9 mouse cellular contexts compared by ENCODE assay signal in the genomic region with DNA sequence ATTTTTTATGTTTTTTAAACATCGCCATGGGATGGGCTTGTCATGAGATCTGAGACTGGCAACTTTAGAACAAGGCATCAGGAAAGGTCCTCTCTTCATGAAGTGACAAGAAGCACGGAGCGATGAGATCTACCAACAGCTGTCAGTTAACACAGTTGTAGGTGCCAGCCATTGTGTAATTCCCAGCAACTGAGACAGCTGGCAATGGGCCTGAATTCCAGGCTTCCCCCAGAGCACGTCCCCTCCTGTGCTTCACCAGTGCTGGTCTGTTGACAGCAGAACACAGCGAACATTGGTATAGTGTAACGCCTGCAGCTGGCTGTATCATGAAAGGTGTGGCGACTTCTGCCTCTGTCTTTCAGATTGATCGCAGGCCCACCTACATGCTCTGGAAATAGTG. TPM values are rescaled to one million over a fixed set of nuclear protein-coding genes. Genes with fewer than 3 reads are reported as not detected.
DNase-seq lines count a peak whose midpoint lies in the region; ATAC-seq and TF ChIP-seq lines count a peak whose summit lies in the region.
"Had no signal": no experiment of that assay in that cellular context is flagged by ENCODE, and none has a peak within 500 bp of the region (broad histone marks: within the 10 kb centered on the region; RNA-seq: fewer than 3 reads in every experiment).

No protein-coding gene starts in this region.

- no peaks in the 10 kb centered on the region for H3K27me3 ChIP-seq in forebrain, embryonic 13.5 days
- H3K27me3 ChIP-seq in forebrain, embryonic 12.5 days, result no peaks in the 10 kb centered on the region
- no peaks in the 10 kb centered on the region for H3K27me3 ChIP-seq in testis, adult 2 months (ENCODE audit: control insufficient read depth, insufficient read depth, low read length)
- H3K27me3 ChIP-seq: liver, embryonic 13.5 days had no signal

- peak; percentile 73; the same call in 1 of the 2 replicates for ATAC-seq in forebrain, embryonic 13.5 days
- no peak for ATAC-seq in forebrain, embryonic 12.5 days (ENCODE audit: low FRiP score)
- ATAC-seq in erythroid progenitor cell, adult 5-6 weeks (replicated peaks; ENCODE audit: low FRiP score, poor library complexity, severe bottlenecking), result no peak

- H3K4me2 ChIP-seq in forebrain, embryonic 13.5 days, result no peak overlapping the region
- H3K4me2 ChIP-seq in forebrain, embryonic 12.5 days, result no peak overlapping the region
- H3K4me2 ChIP-seq: liver, embryonic 13.5 days had no signal

- H3K4me1 ChIP-seq in forebrain, embryonic 13.5 days, result peaks cover 12% of the 10 kb centered on the region
- H3K4me1 ChIP-seq in forebrain, embryonic 12.5 days, result no peaks in the 10 kb centered on the region
- H3K4me1 ChIP-seq in testis, adult 2 months (ENCODE audit: control insufficient read depth, insufficient read depth, low read length), result peaks cover 6% of the 10 kb centered on the region

- H3K9ac ChIP-seq in forebrain, embryonic 13.5 days, result no peak overlapping the region
- no peak overlapping the region for H3K9ac ChIP-seq in forebrain, embryonic 12.5 days
- H3K9ac ChIP-seq: liver, embryonic 13.5 days had no signal

- no peaks in the 10 kb centered on the region for H3K36me3 ChIP-seq in forebrain, embryonic 13.5 days (ENCODE audit: poor library complexity, severe bottlenecking)
- no peaks in the 10 kb centered on the region for H3K36me3 ChIP-seq in forebrain, embryonic 12.5 days (replicated peaks)
- H3K36me3 ChIP-seq in testis, adult 2 months (ENCODE audit: control insufficient read depth, insufficient read depth, low read length), result no peaks in the 10 kb centered on the region
- H3K36me3 ChIP-seq: liver, embryonic 13.5 days had no signal

- no peaks in the 10 kb centered on the region for H3K9me3 ChIP-seq in forebrain, embryonic 13.5 days (replicated peaks)
- no peaks in the 10 kb centered on the region for H3K9me3 ChIP-seq in forebrain, embryonic 12.5 days
- H3K9me3 ChIP-seq: liver, embryonic 13.5 days had no signal

- 66% methylated on average over 8 of the region's 8 CpGs for WGBS in forebrain, embryonic 13.5 days
- WGBS in forebrain, embryonic 12.5 days, result 87% methylated on average over 8 of the region's 8 CpGs

- no peak overlapping the region for H3K4me3 ChIP-seq in forebrain, embryonic 13.5 days
- H3K4me3 ChIP-seq in forebrain, embryonic 12.5 days (replicated peaks), result no peak overlapping the region
- H3K4me3 ChIP-seq in testis, adult 2 months (ENCODE audit: control insufficient read depth, low read depth, low read length), result peak overlapping the region; percentile 3; the same call in 1 of the 2 replicates
- H3K4me3 ChIP-seq: liver, embryonic 13.5 days had no signal

- TF ChIP-seq POLR2A in testis, adult 2 months (IDR thresholded peaks at IDR 0.05; ENCODE audit: control insufficient read depth, low read depth, low read length), result no peak

- no peak for TF ChIP-seq CTCF in testis, adult 2 months (IDR thresholded peaks at IDR 0.05; ENCODE audit: control insufficient read depth, insufficient read depth, insufficient replicate concordance, low read depth, low read length)

- no peak overlapping the region for H3K27ac ChIP-seq in forebrain, embryonic 13.5 days
- H3K27ac ChIP-seq in forebrain, embryonic 12.5 days, result no peak overlapping the region
- no peak overlapping the region for H3K27ac ChIP-seq in testis, adult 2 months (ENCODE audit: control insufficient read depth, insufficient read depth, low read depth, low read length)
- H3K27ac ChIP-seq: liver, embryonic 13.5 days had no signal

- DNase-seq in testis, postnatal 10 days (ENCODE audit: low spot score), result no peak
- DNase-seq in layer of hippocampus, adult 8-10 months (ENCODE audit: low spot score in 2 of 2), result peak; percentile 38 to 59
- no peak for DNase-seq in spleen, postnatal 4 days (ENCODE audit: low spot score in 2 of 2)
- no peak for DNase-seq in cerebellum, postnatal 36 days
- DNase-seq: liver, embryonic 13.5 days had no signal

RNA-seq across cellular contexts. Expression of a gene that starts 45.5 kb away (rescaled TPM):
- polyA plus RNA-seq in forebrain, embryonic 13.5 days (2015; fragmentation: Nextera tagmentation; extraction: Ambion mirVana), result 9.9 and 11.3 TPM in 2 replicates
- 5.4 and 5.6 TPM in 2 replicates for polyA plus RNA-seq in forebrain, embryonic 12.5 days (2016; fragmentation: Nextera tagmentation; extraction: Ambion mirVana)
- 13.6 and 17.6 TPM in 2 replicates for polyA plus RNA-seq in testis, adult 2 months (2012; rRNA removed)
- 10 to 100 TPM; 20.1 to 33.5 (median 22.8) TPM for total RNA-seq in layer of hippocampus, adult 8-10 months (2022)
- 12.6 and 15.9 TPM in 2 replicates for total RNA-seq in erythroid progenitor cell, adult 5-6 weeks (2015; ENCODE audit: low replicate concordance)
- total RNA-seq in erythroid progenitor cell, adult 5-6 weeks (2017; ENCODE audit: low replicate concordance), result 5.9 and 9.5 TPM in 2 replicates

Comparison
In these comparisons a context has a peak if more than half of its experiments do, and no peak if none do; other contexts are left out.
1. DNase-seq: peak in layer of hippocampus, adult 8-10 months (2 of 2); none in testis, postnatal 10 days (single experiment), spleen, postnatal 4 days (0 of 2) and cerebellum, postnatal 36 days (0 of 2).